Mouse (Mus musculus): ENCODE results near the gene Abtb2. TPM values are rescaled to one million over a fixed set of nuclear protein-coding genes. Genes with fewer than 3 reads are reported as not detected.

Abtb2 gene
- total and polyA plus RNA-seq, 3 experiments: 23.0 to 28.7 (median 24.7) TPM

DNA sequence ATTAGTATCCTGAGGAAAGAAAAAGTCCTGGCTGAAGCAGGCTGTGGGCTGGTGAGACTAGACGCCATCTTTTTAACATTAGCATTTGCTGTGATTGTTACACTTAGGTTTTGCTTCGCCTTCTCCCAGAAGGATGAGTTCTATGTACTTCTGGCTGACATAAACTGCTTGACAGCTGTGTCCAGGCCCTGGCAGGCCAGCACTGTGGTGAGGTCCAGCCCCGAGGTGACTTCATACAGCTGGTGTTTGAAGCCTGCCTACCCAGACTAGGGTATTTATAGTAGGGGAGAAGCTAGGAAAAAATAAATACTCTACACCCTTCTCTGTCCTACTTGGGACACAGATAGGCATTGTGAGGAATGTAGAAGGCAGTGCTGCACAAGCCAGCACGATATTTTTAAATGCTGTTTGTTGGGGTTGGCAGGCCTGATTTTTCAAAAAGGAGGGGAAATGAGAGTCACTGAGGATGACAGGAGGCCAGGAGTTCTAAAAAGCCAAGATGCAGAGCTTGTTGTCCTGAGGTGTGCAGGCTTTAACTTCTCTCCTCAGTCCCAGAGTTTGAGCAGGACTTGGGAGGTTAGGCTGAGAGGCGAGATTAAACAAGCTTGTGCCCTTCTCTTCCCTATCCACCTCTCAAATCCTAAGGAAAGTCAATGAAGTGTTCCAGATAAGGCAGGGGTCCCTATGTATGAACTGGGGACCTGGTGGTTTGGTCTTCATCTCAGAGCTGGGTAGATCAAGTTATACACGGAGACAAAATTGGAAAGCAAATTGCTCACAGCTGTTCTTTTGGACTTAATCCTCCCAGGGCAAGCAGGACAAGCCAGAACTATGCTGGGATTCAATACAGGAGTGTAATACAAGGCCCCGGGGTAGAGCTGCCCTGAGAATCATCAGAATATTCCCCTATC lies 11.9 kb downstream of the Abtb2 start:
- intact Hi-C loops (cut with DNase I): no loop called here
- Histone ChIP-seq H3K4me1 (ENCODE audit: control insufficient read depth, insufficient read depth, low read length) (peaks cover 20% of the 10 kb centered on the region), H3K27me3 (ENCODE audit: control insufficient read depth, insufficient read depth, low read length) (no peaks in the 10 kb centered on the region), H3K27ac (peak overlapping the region; percentile 81), H3K79me2 (replicated peaks; ENCODE audit: control insufficient read depth, insufficient read depth, low read length) (no peaks in the 10 kb centered on the region), H3K9ac (ENCODE audit: low read depth, low read length) (peak overlapping the region; percentile 40; the same call in 1 of the 2 replicates), H3K36me3 (ENCODE audit: control insufficient read depth, insufficient read depth, low read length) (peaks cover 19% of the 10 kb centered on the region), H3K4me3 (no peak overlapping the region)
- WGBS: 48% methylated on average over 7 of the region's 7 CpGs
- DNase-seq: peak; percentile 71 to 82
- TF ChIP-seq CTCF (IDR thresholded peaks at IDR 0.05) (no peak), EP300 (IDR thresholded peaks at IDR 0.05; ENCODE audit: insufficient read depth, low read depth, low read length) (0 out of 2 replicates have a peak, but pooled peaks have one; percentile 23), POLR2A (IDR thresholded peaks at IDR 0.05; ENCODE audit: insufficient read depth, low read depth, low read length) (peak; percentile 31; the same call in 1 of the 2 replicates)

DNA sequence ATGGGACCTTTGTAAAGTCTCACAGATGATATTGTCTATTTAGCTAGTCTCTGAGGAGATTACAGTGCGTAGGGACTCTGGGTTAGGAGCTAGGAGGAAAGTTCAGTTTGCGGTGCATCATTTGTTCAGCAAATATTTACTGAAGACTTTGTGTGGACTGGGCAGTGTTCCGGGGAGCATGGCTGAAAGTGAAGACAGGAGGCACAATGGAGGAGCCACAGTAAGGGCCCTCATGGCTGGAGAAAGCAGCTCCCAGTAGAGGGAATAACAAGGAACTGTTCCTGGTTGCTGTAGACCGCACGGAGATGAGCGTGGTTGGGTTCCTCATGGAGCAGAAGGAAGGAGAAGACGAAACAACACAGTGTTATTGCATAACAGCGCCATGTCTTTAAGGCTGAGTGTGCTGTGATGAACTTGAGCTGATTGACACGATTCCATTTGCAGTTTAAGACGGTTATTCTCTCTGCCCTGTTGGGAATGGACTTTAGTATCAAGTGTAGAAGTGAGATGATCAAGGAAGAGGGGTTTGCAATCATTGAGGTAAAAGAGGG lies 12.6 kb downstream of the Abtb2 start:
- Histone ChIP-seq H3K4me3 (no peak overlapping the region), H3K27me3 (ENCODE audit: control insufficient read depth, insufficient read depth, low read length) (no peaks in the 10 kb centered on the region), H3K36me3 (ENCODE audit: control insufficient read depth, insufficient read depth, low read length) (peaks cover 19% of the 10 kb centered on the region), H3K4me1 (ENCODE audit: control insufficient read depth, insufficient read depth, low read length) (peaks cover 20% of the 10 kb centered on the region), H3K27ac (peak overlapping the region; percentile 81), H3K79me2 (replicated peaks; ENCODE audit: control insufficient read depth, insufficient read depth, low read length) (no peaks in the 10 kb centered on the region), H3K9ac (ENCODE audit: low read depth, low read length) (no peak overlapping the region)
- DNase-seq: no peak
- TF ChIP-seq EP300 (IDR thresholded peaks at IDR 0.05; ENCODE audit: insufficient read depth, low read depth, low read length) (no peak), CTCF (IDR thresholded peaks at IDR 0.05) (no peak), POLR2A (IDR thresholded peaks at IDR 0.05; ENCODE audit: insufficient read depth, low read depth, low read length) (no peak)
- 78% methylated on average over 10 of the region's 10 CpGs for WGBS
- intact Hi-C loops (cut with DNase I): no loop called here

DNA sequence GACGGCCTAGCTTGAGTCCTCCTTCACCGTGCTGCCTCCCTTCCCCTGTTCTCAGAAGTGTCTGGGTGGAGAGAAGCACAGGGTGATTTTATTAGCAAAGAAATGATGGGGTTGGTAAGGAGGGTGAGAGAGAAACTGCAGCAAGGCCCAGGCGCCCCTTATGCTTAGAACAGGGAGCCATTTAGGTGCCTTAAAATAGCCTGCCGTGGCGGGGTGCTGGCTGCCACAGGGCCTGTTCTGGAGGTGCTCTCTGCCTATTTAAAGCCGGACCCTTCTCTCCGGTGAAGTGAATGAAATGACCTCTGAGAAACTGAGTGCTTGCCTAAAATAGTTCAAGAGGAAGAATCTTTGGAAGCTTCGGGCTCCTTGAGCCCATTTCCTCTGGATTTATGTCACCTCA lies 14.6 kb downstream of the Abtb2 start:
- DNase-seq: peak in 1 of 2 experiments; percentile 32
- 45% methylated on average over 8 of the region's 8 CpGs for WGBS
- H3K9ac ChIP-seq (ENCODE audit: low read depth, low read length): no peak overlapping the region

DNA sequence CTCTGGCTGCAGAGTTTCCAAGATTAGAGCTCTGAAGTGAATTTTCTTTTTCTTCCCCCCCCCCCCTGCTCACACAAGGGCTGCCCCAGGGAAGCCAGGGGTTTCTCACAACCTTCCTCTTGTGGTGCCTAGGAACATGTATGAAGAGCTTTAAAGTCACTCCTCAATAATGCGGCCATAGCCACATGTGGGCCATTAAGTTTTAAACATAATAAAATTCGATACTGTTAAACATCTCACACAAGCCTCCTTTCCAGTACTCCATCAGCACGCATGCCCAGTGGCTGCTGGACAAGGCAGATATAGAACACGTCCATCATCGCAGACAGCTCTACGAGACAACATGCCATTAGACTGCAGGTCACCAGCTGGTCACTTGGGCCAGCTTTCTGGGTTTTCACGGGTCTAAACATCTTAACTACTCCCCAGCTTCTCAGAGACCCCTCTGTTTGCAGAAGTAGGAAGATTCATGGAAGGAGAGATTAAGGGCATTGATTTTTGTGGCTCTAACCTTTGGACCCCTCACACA lies 15.3 kb downstream of the Abtb2 start:
- no peak for DNase-seq
- Histone ChIP-seq H3K4me1 (ENCODE audit: control insufficient read depth, insufficient read depth, low read length) (peaks cover 19% of the 10 kb centered on the region), H3K4me3 (no peak overlapping the region), H3K27me3 (ENCODE audit: control insufficient read depth, insufficient read depth, low read length) (no peaks in the 10 kb centered on the region), H3K27ac (peak overlapping the region; percentile 81), H3K79me2 (replicated peaks; ENCODE audit: control insufficient read depth, insufficient read depth, low read length) (0 out of 2 replicates have a peak, but pooled peaks cover 2% of the 10 kb centered on the region), H3K9ac (ENCODE audit: low read depth, low read length) (no peak overlapping the region), H3K36me3 (ENCODE audit: control insufficient read depth, insufficient read depth, low read length) (peaks cover 19% of the 10 kb centered on the region)
- intact Hi-C loops (cut with DNase I): no loop called here
- TF ChIP-seq POLR2A (IDR thresholded peaks at IDR 0.05; ENCODE audit: insufficient read depth, low read depth, low read length) (no peak), EP300 (IDR thresholded peaks at IDR 0.05; ENCODE audit: insufficient read depth, low read depth, low read length) (no peak), CTCF (IDR thresholded peaks at IDR 0.05) (no peak)
- 64% methylated on average over 7 of the region's 7 CpGs for WGBS

More for the DNA sequence above, 14.6 kb downstream of the Abtb2 start:
- peak overlapping the region; percentile 81 for H3K27ac ChIP-seq
- H3K79me2 ChIP-seq (replicated peaks; ENCODE audit: control insufficient read depth, insufficient read depth, low read length): 0 out of 2 replicates have a peak, but pooled peaks cover 2% of the 10 kb centered on the region
- H3K4me1 ChIP-seq (ENCODE audit: control insufficient read depth, insufficient read depth, low read length): peaks cover 20% of the 10 kb centered on the region
- no peaks in the 10 kb centered on the region for H3K27me3 ChIP-seq (ENCODE audit: control insufficient read depth, insufficient read depth, low read length)
- H3K4me3 ChIP-seq: no peak overlapping the region
- no peak for TF ChIP-seq POLR2A (IDR thresholded peaks at IDR 0.05; ENCODE audit: insufficient read depth, low read depth, low read length)
- no peak for TF ChIP-seq CTCF (IDR thresholded peaks at IDR 0.05)
- TF ChIP-seq EP300 (IDR thresholded peaks at IDR 0.05; ENCODE audit: insufficient read depth, low read depth, low read length): no peak
- intact Hi-C loops (cut with DNase I): no loop called here
- peaks cover 22% of the 10 kb centered on the region for H3K36me3 ChIP-seq (ENCODE audit: control insufficient read depth, insufficient read depth, low read length)

DNA sequence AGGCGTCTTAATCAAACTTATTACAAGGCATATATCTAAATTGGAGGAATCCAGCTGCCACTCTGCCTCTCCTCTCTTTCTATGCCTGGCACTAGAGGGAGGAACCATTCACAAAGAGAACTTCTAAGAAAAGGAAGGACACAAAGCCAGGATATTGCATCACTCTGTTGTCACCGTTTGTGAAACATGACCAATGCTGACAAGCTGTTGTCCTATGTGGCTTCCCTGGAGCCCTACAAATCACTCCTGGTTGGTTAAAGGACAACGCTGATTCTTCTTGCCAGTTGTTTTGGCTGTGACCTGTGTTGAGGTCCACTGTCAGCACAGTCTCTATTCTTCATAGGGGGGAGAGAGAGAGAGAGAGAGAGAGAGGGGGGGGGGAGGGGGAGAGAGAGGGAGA lies 17.2 kb downstream of the Abtb2 start:
- peak in 1 of 2 experiments; percentile 39 for DNase-seq
- Histone ChIP-seq H3K79me2 (replicated peaks; ENCODE audit: control insufficient read depth, insufficient read depth, low read length) (0 out of 2 replicates have a peak, but pooled peaks cover 2% of the 10 kb centered on the region), H3K4me3 (no peak overlapping the region), H3K4me1 (ENCODE audit: control insufficient read depth, insufficient read depth, low read length) (peaks cover 19% of the 10 kb centered on the region), H3K36me3 (ENCODE audit: control insufficient read depth, insufficient read depth, low read length) (peaks cover 19% of the 10 kb centered on the region), H3K9ac (ENCODE audit: low read depth, low read length) (no peak overlapping the region), H3K27ac (peak overlapping the region; percentile 31; the same call in 1 of the 2 replicates), H3K27me3 (ENCODE audit: control insufficient read depth, insufficient read depth, low read length) (no peaks in the 10 kb centered on the region)
- TF ChIP-seq CTCF (IDR thresholded peaks at IDR 0.05) (no peak), POLR2A (IDR thresholded peaks at IDR 0.05; ENCODE audit: insufficient read depth, low read depth, low read length) (no peak), EP300 (IDR thresholded peaks at IDR 0.05; ENCODE audit: insufficient read depth, low read depth, low read length) (no peak)
- 12% methylated on average over 3 of the region's 3 CpGs for WGBS
- intact Hi-C loops (cut with DNase I): no loop called here
